Mouse (Mus musculus) gastrocnemius, adult 2 months (tissue): ENCODE data around the gene Hilpda. TPM values are rescaled to one million over a fixed set of nuclear protein-coding genes. Genes with fewer than 3 reads are reported as not detected.

Source experiments
- DNase-seq: peaks from one replicate; pipeline ENCODE4 v3.0.0; 2022
- H3K27ac ChIP-seq: fragments of 200-600 bp; 2 replicates; pipeline ENCODE4 v1.8.1; 2022; ENCODE audit warnings: mild to moderate bottlenecking
- H3K4me3 ChIP-seq: fragments of 200-600 bp; 2 replicates; pipeline ENCODE4 v1.8.1; 2022; ENCODE audit warnings: mild to moderate bottlenecking, moderate library complexity
- CTCF ChIP-seq: fragments of 200-600 bp; IDR thresholded peaks from 2 replicates; pipeline ENCODE4 v1.8.1; 2022; ENCODE audit warnings: antibody characterized with exemption, mild to moderate bottlenecking, moderate library complexity
- intact Hi-C: fragments of 180-260 bp; cut with DNase I; formaldehyde crosslinking; loops from one replicate; pipeline ENCODE4 v1.15.1; 2025
- total RNA-seq, 2 experiments: library from RNA; stranded (reverse); gene quantifications; 2 replicates each; pipeline ENCODE4 v1.2.3; 2021

The Hilpda gene
- total RNA-seq, 2 experiments from 2014 or later: 2.9 to 4.0 TPM

GRCm38 (mm10) chr6:29246585-29246984 lies 25.7 kb upstream of the Hilpda start:
- intact Hi-C loops: no loop called here
- Histone ChIP-seq H3K27ac (no peak overlapping the region), H3K4me3 (no peak overlapping the region)
- DNase-seq: no peak
- TF ChIP-seq CTCF: no peak

- no peak overlapping the region for H3K4me3 ChIP-seq
- TF ChIP-seq CTCF: no peak
- no peak for DNase-seq
- H3K27ac ChIP-seq: no peak overlapping the region
- intact Hi-C loops: no loop called here
Observed at GRCm38 (mm10) chr6:29247072-29247471, 25.2 kb upstream of the Hilpda start.

- no peak for TF ChIP-seq CTCF
- intact Hi-C loops: no loop called here
- H3K4me3 ChIP-seq: no peak overlapping the region
- no peak for DNase-seq
- no peak overlapping the region for H3K27ac ChIP-seq
Observed at GRCm38 (mm10) chr6:29259418-29259817, 12.9 kb upstream of the Hilpda start.

DNA sequence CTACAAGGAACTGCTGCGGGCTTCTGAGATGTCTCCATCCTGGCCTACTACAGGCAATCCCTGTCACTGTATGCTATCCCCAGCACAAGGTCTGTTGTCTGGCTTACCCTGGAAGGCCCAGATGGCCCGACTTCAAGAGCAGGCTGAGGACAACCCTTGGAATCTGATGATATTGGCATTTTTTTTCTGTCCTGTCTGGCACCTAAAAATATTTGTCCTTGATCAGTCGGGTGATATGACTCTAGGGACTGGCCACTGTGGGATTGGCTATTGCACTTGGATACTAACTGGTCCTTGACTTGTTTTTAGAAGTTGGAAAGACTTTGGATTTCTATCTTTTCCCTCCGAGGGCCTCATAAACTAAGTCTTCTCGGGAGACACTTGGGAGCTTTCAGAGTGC lies 10.5 kb upstream of the Hilpda start:
- intact Hi-C loops: no loop called here
- Histone ChIP-seq H3K4me3 (no peak overlapping the region), H3K27ac (peak overlapping the region; percentile 58)
- DNase-seq: peak; percentile 37
- TF ChIP-seq CTCF: no peak

DNA sequence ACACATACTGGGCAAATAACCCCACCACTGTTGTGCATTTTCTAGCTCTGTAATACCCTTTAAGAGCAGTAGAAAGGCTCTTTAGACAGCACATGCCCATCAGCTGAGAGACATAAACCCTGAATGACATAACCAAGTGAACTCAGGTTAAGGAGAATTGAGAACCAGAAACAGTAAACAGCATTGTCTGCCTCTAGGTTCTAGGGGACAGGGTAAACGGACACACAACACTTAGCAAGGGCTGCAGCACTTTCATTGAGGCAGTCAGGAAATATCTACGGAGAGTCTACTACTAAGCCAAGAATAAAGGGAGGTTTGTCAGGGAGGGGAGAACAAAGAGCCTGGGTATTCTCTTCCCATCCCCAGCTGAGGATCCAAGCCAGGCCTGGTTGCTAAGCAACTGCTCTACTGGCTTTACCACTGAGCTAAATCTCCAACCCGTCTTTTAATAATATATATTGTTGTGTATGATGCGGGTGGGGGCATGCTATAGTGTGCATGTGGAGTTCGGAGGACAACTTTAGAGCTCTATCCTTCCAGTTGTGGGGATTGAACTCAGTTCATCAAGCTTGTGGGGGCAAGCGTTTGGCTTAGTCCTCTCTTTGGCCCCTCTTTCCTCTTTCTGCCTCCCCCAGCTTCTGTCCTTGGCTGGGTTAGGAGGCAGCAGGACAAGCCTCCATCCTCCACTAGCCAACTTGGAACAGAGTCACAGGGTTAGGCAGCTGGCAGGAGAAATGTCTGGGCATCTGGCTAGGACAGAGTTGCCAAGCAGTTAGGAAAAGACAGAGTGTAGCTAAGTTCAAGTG lies 8.4 kb upstream of the Hilpda start:
- DNase-seq: peak; percentile 83
- intact Hi-C loops: no loop called here
- TF ChIP-seq CTCF: no peak
- no peak overlapping the region for H3K4me3 ChIP-seq
- peak overlapping the region; percentile 60 for H3K27ac ChIP-seq

GRCm38 (mm10) chr6:29264456-29264781 lies 7.9 kb upstream of the Hilpda start:
- no peak for TF ChIP-seq CTCF
- intact Hi-C loops: no loop called here
- Histone ChIP-seq H3K27ac (peak overlapping the region; percentile 49), H3K4me3 (no peak overlapping the region)
- DNase-seq: no peak

- Histone ChIP-seq H3K4me3 (no peak overlapping the region), H3K27ac (no peak overlapping the region)
- DNase-seq: no peak
- TF ChIP-seq CTCF: no peak
- intact Hi-C loops: no loop called here
Observed at GRCm38 (mm10) chr6:29266936-29267335, 5.4 kb upstream of the Hilpda start.

GRCm38 (mm10) chr6:29269006-29269668 lies 3.2 kb upstream of the Hilpda start:
- Histone ChIP-seq H3K27ac (no peak overlapping the region), H3K4me3 (no peak overlapping the region)
- intact Hi-C loops: no loop called here
- no peak for DNase-seq
- no peak for TF ChIP-seq CTCF

- intact Hi-C loops: loop anchor here (5.0 kb wide), 1 partner anchor 76 kb away; the partner anchor contains the start of gene Calu
- Histone ChIP-seq H3K27ac (peak overlapping the region; percentile 71), H3K4me3 (peak overlapping the region; percentile 68)
- no peak for TF ChIP-seq CTCF
- no peak for DNase-seq
Observed at GRCm38 (mm10) chr6:29270961-29271360, 1.3 kb upstream of the Hilpda start.

DNA sequence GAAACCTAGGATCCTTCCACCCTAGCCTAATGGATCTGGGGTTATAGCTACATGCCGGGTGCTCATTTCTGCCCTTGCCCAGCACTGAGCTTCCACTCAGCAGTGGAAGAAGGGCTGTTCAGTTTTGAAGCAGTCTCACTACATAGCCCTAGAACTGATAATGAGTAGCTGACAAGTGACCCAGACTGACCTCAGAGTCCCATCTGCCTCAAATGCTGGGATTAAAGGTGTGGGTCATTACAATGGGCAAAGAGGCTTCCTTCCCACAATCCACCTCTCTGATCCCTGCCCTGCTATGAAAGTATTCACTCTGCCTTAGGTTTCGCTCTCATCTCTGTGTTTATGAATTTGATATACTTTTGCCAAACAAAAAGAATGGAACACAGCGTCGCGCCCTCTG lies 4.5 kb downstream of the Hilpda start:
- DNase-seq: no peak
- Histone ChIP-seq H3K27ac (no peak overlapping the region), H3K4me3 (no peak overlapping the region)
- intact Hi-C loops: no loop called here
- TF ChIP-seq CTCF: no peak

GRCm38 (mm10) chr6:29278513-29279267 lies 6.4 kb downstream of the Hilpda start:
- DNase-seq: peak; percentile 41
- intact Hi-C loops: loop anchor here (1.0 to 2.0 kb wide), 3 partner anchors 38 to 112 kb away; no protein-coding TSS in a partner anchor
- TF ChIP-seq CTCF: peak; percentile 75
- H3K27ac ChIP-seq: peak overlapping the region; percentile 56; the same call in 1 of the 2 replicates
- H3K4me3 ChIP-seq: no peak overlapping the region

DNA sequence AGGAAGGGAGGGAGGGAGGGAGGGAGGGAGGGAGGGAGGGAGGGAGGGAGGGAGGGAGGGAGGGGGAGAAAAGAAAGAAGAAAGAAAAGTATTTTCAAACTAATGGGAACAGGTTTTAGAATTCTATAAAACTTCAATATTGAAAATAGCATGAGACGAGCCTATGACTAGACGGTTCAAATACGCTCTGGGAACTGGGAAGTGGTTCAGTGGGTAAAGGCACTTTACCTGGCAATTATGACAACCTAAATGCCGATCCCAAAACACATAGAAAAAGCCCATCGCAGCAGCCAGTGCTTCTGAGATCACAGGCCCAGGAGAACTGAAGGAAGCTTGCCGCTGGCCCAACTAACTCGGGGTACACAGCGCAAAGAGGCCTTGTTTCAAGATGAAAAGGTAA lies 7.0 kb downstream of the Hilpda start, which contains the start of gene Fam71f2:
TSS of gene Fam71f2 (plus strand) at position 301 of the 400 bp plus-strand sequence.
- DNase-seq: no peak
- intact Hi-C loops: loop anchor here (1.0 to 2.0 kb wide), 3 partner anchors 38 to 112 kb away; no protein-coding TSS in a partner anchor
- peak within 1 kb of the TSS; percentile 56; the same call in 1 of the 2 replicates for H3K27ac ChIP-seq
- TF ChIP-seq CTCF: no peak; the same call in 1 of the 2 replicates
- no peak within 1 kb of the TSS for H3K4me3 ChIP-seq

- intact Hi-C loops: no loop called here
- DNase-seq: no peak
- Histone ChIP-seq H3K4me3 (no peak overlapping the region), H3K27ac (no peak overlapping the region)
- TF ChIP-seq CTCF: no peak
Observed at GRCm38 (mm10) chr6:29280671-29281070, 8.4 kb downstream of the Hilpda start.
